Mouse (Mus musculus): ENCODE data around the gene Ltbp1. TPM values are rescaled to one million over a fixed set of nuclear protein-coding genes. Genes with fewer than 3 reads are reported as not detected.

Gene Ltbp1
- polyA plus RNA-seq, 1 experiment from 2014 or later = 2.6 TPM

DNA sequence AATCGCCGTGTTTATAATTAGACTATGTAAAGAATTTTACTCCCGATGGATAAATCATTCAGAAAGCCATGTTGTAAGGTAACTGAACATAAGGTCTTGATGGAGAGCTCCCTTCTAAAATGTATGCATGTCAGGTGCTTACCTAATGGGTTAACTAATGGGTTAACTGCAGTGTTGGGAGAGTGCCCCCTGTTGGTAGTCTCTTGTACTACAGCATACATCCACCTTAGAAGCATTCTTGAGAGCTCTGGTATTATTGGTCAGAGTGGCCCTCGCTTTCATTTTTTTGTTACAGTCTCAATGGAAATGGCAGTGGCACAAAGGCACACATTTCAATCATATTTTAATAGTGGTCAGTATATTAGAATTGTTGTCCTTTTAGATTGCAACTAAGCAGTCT is 364.8 kb downstream of the Ltbp1 start:
- Histone ChIP-seq H3K27ac (no peak overlapping the region), H3K9me3 (ENCODE audit: control insufficient read depth, low read length) (no peaks in the 10 kb centered on the region), H3K4me3 (replicated peaks; ENCODE audit: low read length) (no peak overlapping the region), H3K4me2 (replicated peaks) (no peak overlapping the region), H3K9ac (no peak overlapping the region), H3K36me3 (replicated peaks; ENCODE audit: control insufficient read depth, insufficient read depth) (no peaks in the 10 kb centered on the region), H3K27me3 (ENCODE audit: control insufficient read depth, insufficient read depth, low read length) (no peaks in the 10 kb centered on the region), H3K4me1 (replicated peaks; ENCODE audit: control insufficient read depth, insufficient read depth, low read length) (no peaks in the 10 kb centered on the region)
- ATAC-seq (ENCODE audit: low FRiP score) = no peak
- no peak for DNase-seq (ENCODE audit: low spot score)
- WGBS = 91% methylated on average over 4 of the region's 4 CpGs

DNA sequence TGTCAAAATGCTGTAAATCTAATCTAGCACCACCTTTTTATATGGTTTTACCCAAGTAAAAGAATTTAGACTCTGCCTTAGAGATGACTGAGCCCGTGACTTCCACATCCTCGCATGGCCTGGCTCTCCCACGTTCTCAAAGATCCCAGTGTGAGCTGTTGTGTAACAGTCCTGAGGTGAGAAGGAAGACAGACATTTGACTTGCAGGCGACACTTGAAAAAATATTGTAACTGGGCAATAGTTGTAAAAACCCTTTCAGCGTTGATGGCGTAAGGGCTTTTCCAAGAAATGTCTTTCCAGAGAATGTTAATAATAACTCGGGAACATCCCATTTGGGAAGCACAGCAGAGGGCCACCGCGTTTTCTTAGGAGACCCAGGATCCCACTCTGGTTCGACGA is 366.3 kb downstream of the Ltbp1 start:
- ATAC-seq (ENCODE audit: low FRiP score) (no peak), DNase-seq (ENCODE audit: low spot score) (no peak)
- no peak overlapping the region for H3K4me3 ChIP-seq (replicated peaks; ENCODE audit: low read length)
- WGBS = 93% methylated on average over 11 of the region's 11 CpGs
- H3K4me1 ChIP-seq (replicated peaks; ENCODE audit: control insufficient read depth, insufficient read depth, low read length) = no peaks in the 10 kb centered on the region
- H3K4me2 ChIP-seq (replicated peaks) = no peak overlapping the region
- no peaks in the 10 kb centered on the region for H3K9me3 ChIP-seq (ENCODE audit: control insufficient read depth, low read length)
- no peak overlapping the region for H3K27ac ChIP-seq
- H3K36me3 ChIP-seq (replicated peaks; ENCODE audit: control insufficient read depth, insufficient read depth) = no peaks in the 10 kb centered on the region
- no peaks in the 10 kb centered on the region for H3K27me3 ChIP-seq (ENCODE audit: control insufficient read depth, insufficient read depth, low read length)
- H3K9ac ChIP-seq = no peak overlapping the region

DNA sequence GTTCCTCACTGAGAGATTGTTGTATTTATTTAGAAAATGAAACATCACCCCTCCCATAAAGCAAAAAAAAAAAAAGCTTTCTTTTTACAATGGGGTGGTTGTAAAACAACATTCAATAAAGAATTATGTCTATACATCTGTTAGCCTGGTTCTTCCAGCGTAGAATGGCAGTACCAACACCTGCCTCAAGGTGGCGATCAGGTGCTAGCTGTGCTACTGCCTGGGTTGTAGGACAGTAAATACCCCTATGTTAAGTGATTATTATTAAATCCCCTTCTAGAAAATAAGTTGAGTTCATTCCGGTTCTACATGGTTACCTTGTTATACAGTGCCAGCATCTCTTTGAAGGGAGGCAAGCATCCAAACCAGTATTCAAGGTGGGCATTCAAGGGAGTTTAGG is 367.0 kb downstream of the Ltbp1 start:
- Histone ChIP-seq H3K4me2 (replicated peaks) (no peak overlapping the region), H3K4me3 (replicated peaks; ENCODE audit: low read length) (no peak overlapping the region), H3K9me3 (ENCODE audit: control insufficient read depth, low read length) (no peaks in the 10 kb centered on the region), H3K9ac (no peak overlapping the region), H3K27ac (no peak overlapping the region), H3K36me3 (replicated peaks; ENCODE audit: control insufficient read depth, insufficient read depth) (no peaks in the 10 kb centered on the region), H3K4me1 (replicated peaks; ENCODE audit: control insufficient read depth, insufficient read depth, low read length) (no peaks in the 10 kb centered on the region), H3K27me3 (ENCODE audit: control insufficient read depth, insufficient read depth, low read length) (no peaks in the 10 kb centered on the region)
- 54% methylated on average over 3 of the region's 3 CpGs for WGBS
- no peak for ATAC-seq (ENCODE audit: low FRiP score)
- DNase-seq (ENCODE audit: low spot score) = no peak

DNA sequence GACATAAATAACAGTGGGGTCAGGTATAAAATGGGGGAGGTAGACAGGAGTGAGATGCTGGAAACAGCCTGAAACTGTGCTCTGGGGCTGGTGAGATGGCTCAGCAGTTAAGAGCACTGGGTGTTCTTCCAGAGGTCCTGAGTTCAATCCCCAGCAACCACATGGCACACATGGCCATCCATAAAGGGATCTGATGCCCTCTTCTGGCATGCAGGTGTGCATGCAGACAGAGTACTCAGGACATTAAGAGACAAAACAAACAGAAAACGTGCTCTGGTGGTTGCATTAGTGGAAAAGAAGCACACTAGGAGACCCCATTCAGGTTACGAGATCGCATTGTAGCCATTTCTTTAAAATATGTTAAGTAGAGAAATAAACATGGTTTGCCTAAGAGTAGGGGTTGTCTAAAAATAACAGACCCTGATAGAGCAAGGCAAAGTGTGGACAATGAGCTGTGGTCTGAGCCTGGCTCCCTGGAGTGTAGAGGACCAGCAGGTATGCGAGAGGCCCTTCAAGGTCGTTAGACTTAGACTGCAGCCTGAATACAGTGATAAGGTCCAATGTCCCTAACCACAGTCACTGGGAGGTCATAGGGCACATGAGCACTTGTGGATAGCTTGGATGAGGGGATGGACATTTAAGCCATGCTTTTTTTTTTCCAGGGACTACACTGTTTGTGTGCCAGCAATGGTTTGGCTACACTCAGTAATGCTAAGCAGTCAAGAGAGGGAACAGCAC is 369.1 kb downstream of the Ltbp1 start:
- Histone ChIP-seq H3K27me3 (ENCODE audit: control insufficient read depth, insufficient read depth, low read length) (no peaks in the 10 kb centered on the region), H3K27ac (no peak overlapping the region), H3K9me3 (ENCODE audit: control insufficient read depth, low read length) (no peaks in the 10 kb centered on the region), H3K9ac (no peak overlapping the region), H3K36me3 (replicated peaks; ENCODE audit: control insufficient read depth, insufficient read depth) (no peaks in the 10 kb centered on the region), H3K4me3 (replicated peaks; ENCODE audit: low read length) (no peak overlapping the region), H3K4me1 (replicated peaks; ENCODE audit: control insufficient read depth, insufficient read depth, low read length) (no peaks in the 10 kb centered on the region), H3K4me2 (replicated peaks) (no peak overlapping the region)
- no peak for ATAC-seq (ENCODE audit: low FRiP score)
- no peak for DNase-seq (ENCODE audit: low spot score)
- 84% methylated on average over 5 of the region's 5 CpGs for WGBS

DNA sequence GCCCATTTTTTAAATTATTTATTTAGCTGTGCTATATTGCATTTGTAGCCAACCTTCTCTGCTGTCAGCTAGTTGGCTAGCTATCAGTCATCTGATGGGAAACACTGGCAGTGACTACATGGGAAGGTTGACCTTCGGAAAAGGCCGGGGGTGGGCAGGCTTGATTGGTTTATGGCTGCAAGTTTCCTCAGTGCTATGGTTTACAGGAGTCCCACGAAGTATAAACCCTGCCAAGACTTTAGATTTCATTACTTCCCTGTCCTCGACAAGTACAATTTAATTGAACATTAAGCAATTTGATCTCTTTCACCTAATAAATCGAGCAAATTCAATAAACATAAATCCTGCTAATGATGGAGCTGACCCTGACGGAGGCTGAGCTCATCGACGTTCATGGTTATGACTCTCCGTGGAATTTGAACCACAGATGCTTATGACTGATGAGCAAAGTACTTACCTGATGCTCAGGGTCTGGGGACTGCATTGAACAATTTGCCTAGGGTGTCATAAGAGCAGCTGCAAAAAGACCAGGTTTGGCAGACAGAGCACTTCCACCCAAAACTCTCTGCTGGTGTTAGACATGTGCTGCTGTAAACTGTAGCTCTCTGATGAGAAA is 373.0 kb downstream of the Ltbp1 start:
- no peak overlapping the region for H3K4me3 ChIP-seq (replicated peaks; ENCODE audit: low read length)
- no peaks in the 10 kb centered on the region for H3K9me3 ChIP-seq (ENCODE audit: control insufficient read depth, low read length)
- H3K27ac ChIP-seq = no peak overlapping the region
- H3K9ac ChIP-seq = no peak overlapping the region
- 78% methylated on average over 9 of the region's 9 CpGs for WGBS
- no peak overlapping the region for H3K4me2 ChIP-seq (replicated peaks)
- no peaks in the 10 kb centered on the region for H3K4me1 ChIP-seq (replicated peaks; ENCODE audit: control insufficient read depth, insufficient read depth, low read length)
- DNase-seq (ENCODE audit: low spot score) (no peak), ATAC-seq (ENCODE audit: low FRiP score) (no peak)
- H3K27me3 ChIP-seq (ENCODE audit: control insufficient read depth, insufficient read depth, low read length) = no peaks in the 10 kb centered on the region
- no peaks in the 10 kb centered on the region for H3K36me3 ChIP-seq (replicated peaks; ENCODE audit: control insufficient read depth, insufficient read depth)

DNA sequence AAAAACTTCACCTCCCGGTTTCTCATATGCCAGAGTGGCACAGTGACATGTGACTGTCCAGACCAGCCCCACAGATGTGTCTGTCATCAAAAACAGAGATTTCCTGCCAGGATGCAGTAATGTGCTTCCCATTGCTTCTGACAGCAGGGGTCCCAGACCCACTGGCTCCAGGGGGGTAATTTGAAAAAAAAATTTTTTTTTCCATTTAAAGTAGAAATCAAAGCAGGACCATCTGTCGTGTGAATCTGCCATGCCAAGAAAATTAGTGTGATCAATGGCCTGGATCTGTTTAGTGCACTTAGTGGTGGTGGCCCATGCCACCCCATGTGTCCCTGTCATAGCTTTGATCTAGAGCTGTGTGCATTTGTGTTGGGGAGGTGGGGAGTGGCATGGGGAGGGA is 374.8 kb downstream of the Ltbp1 start:
- Histone ChIP-seq H3K36me3 (replicated peaks; ENCODE audit: control insufficient read depth, insufficient read depth) (no peaks in the 10 kb centered on the region), H3K4me2 (replicated peaks) (no peak overlapping the region), H3K4me1 (replicated peaks; ENCODE audit: control insufficient read depth, insufficient read depth, low read length) (no peaks in the 10 kb centered on the region), H3K4me3 (replicated peaks; ENCODE audit: low read length) (no peak overlapping the region), H3K27ac (no peak overlapping the region), H3K9me3 (ENCODE audit: control insufficient read depth, low read length) (no peaks in the 10 kb centered on the region), H3K9ac (no peak overlapping the region), H3K27me3 (ENCODE audit: control insufficient read depth, insufficient read depth, low read length) (no peaks in the 10 kb centered on the region)
- no peak for DNase-seq (ENCODE audit: low spot score)
- WGBS = 46% methylated on average over 2 of the region's 2 CpGs
- ATAC-seq (ENCODE audit: low FRiP score) = peak; percentile 79

DNA sequence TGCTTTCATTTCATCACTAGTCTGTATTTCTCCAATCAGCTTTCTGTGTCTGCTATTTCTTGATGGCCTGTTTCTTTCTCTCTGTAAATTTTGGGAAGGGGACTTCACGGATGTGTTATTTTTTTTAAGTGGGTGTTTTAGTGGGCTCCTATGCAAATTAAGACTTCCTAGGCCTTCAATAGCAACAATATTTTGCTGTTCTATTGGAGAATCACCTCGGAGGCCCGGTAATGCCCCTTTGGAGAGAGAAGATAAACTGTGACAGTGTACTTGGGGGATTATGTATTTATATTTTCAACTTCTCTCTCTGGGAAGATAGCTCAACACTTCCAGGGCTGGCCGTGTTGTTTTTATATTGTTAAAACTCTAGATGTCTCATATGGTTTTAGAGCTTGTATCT is 383.0 kb downstream of the Ltbp1 start:
- no peaks in the 10 kb centered on the region for H3K4me1 ChIP-seq (replicated peaks; ENCODE audit: control insufficient read depth, insufficient read depth, low read length)
- DNase-seq (ENCODE audit: low spot score) (no peak), ATAC-seq (ENCODE audit: low FRiP score) (no peak)
- no peak overlapping the region for H3K9ac ChIP-seq
- no peak overlapping the region for H3K4me2 ChIP-seq (replicated peaks)
- no peak overlapping the region for H3K4me3 ChIP-seq (replicated peaks; ENCODE audit: low read length)
- WGBS = 80% methylated on average over 4 of the region's 4 CpGs
- H3K27ac ChIP-seq = no peak overlapping the region
- no peaks in the 10 kb centered on the region for H3K27me3 ChIP-seq (ENCODE audit: control insufficient read depth, insufficient read depth, low read length)
- no peaks in the 10 kb centered on the region for H3K36me3 ChIP-seq (replicated peaks; ENCODE audit: control insufficient read depth, insufficient read depth)
- no peaks in the 10 kb centered on the region for H3K9me3 ChIP-seq (ENCODE audit: control insufficient read depth, low read length)

DNA sequence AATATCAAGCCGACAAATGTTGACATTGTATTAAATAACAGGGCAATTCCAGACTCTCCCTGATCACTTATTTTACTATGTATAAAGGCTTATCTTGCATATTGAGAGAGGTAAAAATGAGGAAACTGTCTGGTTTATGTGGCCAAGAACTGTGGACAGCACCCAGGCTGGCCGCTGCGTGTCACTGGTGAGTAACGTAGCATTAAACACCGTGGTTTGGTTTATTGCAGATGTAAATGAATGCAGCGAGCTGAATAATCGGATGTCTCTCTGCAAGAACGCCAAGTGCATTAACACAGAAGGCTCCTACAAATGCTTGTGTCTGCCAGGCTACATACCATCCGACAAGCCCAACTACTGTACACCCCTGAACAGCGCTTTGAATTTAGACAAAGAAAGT is 384.8 kb downstream of the Ltbp1 start:
- no peak overlapping the region for H3K9ac ChIP-seq
- no peak for ATAC-seq (ENCODE audit: low FRiP score)
- WGBS = 70% methylated on average over 10 of the region's 10 CpGs

DNA sequence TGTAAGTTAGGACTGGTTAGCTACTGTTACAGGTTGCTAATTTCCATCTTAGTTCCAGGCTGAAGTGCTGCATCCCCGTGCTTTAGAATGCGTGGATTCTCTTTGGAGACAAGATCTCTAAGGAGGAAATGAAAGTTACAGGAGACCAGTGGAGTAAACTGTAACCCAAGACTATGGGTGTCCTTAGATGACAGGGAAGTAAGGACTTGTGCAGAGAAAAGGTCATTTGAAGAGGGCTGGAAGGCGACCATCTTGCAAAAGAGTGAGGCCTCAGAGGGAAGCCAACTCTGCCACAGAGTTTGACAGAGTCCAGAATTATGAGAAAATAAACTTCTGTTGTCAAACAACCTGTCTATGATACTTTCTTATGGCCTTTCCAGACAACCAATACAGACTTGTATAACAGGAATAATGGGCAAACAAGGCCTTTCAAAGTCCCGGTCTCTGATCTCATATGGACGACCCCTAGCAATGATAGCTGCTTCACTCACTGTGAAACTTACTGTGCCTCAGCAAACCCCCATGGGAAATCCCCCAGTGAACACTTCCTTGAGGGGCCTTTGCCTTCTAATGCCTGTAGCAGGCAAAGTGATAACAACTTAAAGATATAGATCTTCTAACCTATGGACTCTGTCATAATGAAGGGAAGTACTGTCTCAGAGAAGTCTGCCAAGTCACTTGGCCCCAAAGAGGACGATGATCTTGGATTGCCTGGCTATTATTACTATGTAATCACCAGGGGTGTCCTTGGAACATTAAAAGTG is 386.2 kb downstream of the Ltbp1 start:
- no peak overlapping the region for H3K4me2 ChIP-seq (replicated peaks)
- no peak for ATAC-seq (ENCODE audit: low FRiP score)
- WGBS = 89% methylated on average over 6 of the region's 6 CpGs
- DNase-seq (ENCODE audit: low spot score) = no peak
- no peak overlapping the region for H3K9ac ChIP-seq
- no peak overlapping the region for H3K27ac ChIP-seq
- no peaks in the 10 kb centered on the region for H3K27me3 ChIP-seq (ENCODE audit: control insufficient read depth, insufficient read depth, low read length)
- no peaks in the 10 kb centered on the region for H3K9me3 ChIP-seq (ENCODE audit: control insufficient read depth, low read length)
- H3K4me3 ChIP-seq (replicated peaks; ENCODE audit: low read length) = no peak overlapping the region
- H3K4me1 ChIP-seq (replicated peaks; ENCODE audit: control insufficient read depth, insufficient read depth, low read length) = no peaks in the 10 kb centered on the region
- no peaks in the 10 kb centered on the region for H3K36me3 ChIP-seq (replicated peaks; ENCODE audit: control insufficient read depth, insufficient read depth)

More for the DNA sequence above, 384.8 kb downstream of the Ltbp1 start:
- H3K4me3 ChIP-seq (replicated peaks; ENCODE audit: low read length) = no peak overlapping the region
- H3K27ac ChIP-seq = no peak overlapping the region
- no peaks in the 10 kb centered on the region for H3K27me3 ChIP-seq (ENCODE audit: control insufficient read depth, insufficient read depth, low read length)
- peak; percentile 35 for DNase-seq (ENCODE audit: low spot score)
- no peak overlapping the region for H3K4me2 ChIP-seq (replicated peaks)
- no peaks in the 10 kb centered on the region for H3K4me1 ChIP-seq (replicated peaks; ENCODE audit: control insufficient read depth, insufficient read depth, low read length)
- no peaks in the 10 kb centered on the region for H3K9me3 ChIP-seq (ENCODE audit: control insufficient read depth, low read length)
- H3K36me3 ChIP-seq (replicated peaks; ENCODE audit: control insufficient read depth, insufficient read depth) = no peaks in the 10 kb centered on the region
